Mouse (Mus musculus) forebrain, postnatal 0 days (tissue): ENCODE measurements around the gene Ing4. TPM values are rescaled to one million over a fixed set of nuclear protein-coding genes. Genes with fewer than 3 reads are reported as not detected.

ENCODE experiments used
- ATAC-seq: fragments of 200-750 bp; cut with Nextera tagmentation; 2 replicates; pipeline ENCODE4 v1.8.0; 2017; ENCODE audit warnings: mild to moderate bottlenecking, moderate library complexity
- DNase-seq: peaks from one replicate; pipeline ENCODE4 v3.0.0-alpha.2; 2015
- H3K27ac ChIP-seq: fragments of 300-500 bp; sonication (generic); 2 replicates; pipeline ENCODE4 v1.5.1; 2014; ENCODE audit warnings: low read depth, mild to moderate bottlenecking, antibody characterized with exemption, low read length, moderate library complexity, mixed read lengths
- H3K27me3 ChIP-seq: fragments of 300-500 bp; sonication (generic); 2 replicates; pipeline ENCODE4 v1.6.1; 2014; ENCODE audit warnings: mild to moderate bottlenecking, low read length, mixed read lengths; ENCODE audit not compliant: insufficient read depth
- H3K36me3 ChIP-seq: fragments of 300-500 bp; sonication (generic); 2 replicates; pipeline ENCODE4 v1.6.1; 2014; ENCODE audit warnings: mild to moderate bottlenecking, moderate library complexity; ENCODE audit not compliant: insufficient read depth
- H3K4me1 ChIP-seq: fragments of 300-500 bp; sonication (generic); 2 replicates; pipeline ENCODE4 v1.6.1; 2014; ENCODE audit warnings: antibody characterized with exemption; ENCODE audit not compliant: insufficient read depth
- H3K4me2 ChIP-seq: fragments of 300-500 bp; sonication (generic); 2 replicates; pipeline ENCODE4 v1.6.1; 2014; ENCODE audit warnings: low read depth, mild to moderate bottlenecking, moderate library complexity
- H3K4me3 ChIP-seq: fragments of 300-500 bp; sonication (generic); 2 replicates; pipeline ENCODE4 v1.5.1; 2014; ENCODE audit warnings: low read depth, low read length, mixed read lengths
- H3K9ac ChIP-seq: fragments of 300-500 bp; sonication (generic); 2 replicates; pipeline ENCODE4 v1.6.1; 2014; ENCODE audit warnings: mild to moderate bottlenecking
- H3K9me3 ChIP-seq: fragments of 300-500 bp; sonication (generic); 2 replicates; pipeline ENCODE4 v1.6.1; 2016; ENCODE audit warnings: low read length
- CTCF ChIP-seq: sonication (generic); IDR thresholded peaks from 2 replicates; pipeline ENCODE4 v1.5.1; 2016; ENCODE audit warnings: antibody characterized with exemption, control low read depth, low read depth
- WGBS: fragments of 180-500 bp; shearing (Covaris S2); extraction: QIAGEN DNeasy Blood & Tissue Kit; methylation state at CpG from one replicate; pipeline ENCODE4 v1.1.7; 2014; 5-methylcytosine and 5-hydroxymethylcytosine counted together
- polyA plus RNA-seq: library from polyadenylated mRNA; unstranded; fragments of >200 nt; fragmentation: Nextera tagmentation; extraction: Ambion mirVana; gene quantifications from 2 replicates; pipeline ENCODE4 v1.2.1, GENCODE M21; 2015
- total RNA-seq: library from RNA; depleted of rRNA; stranded (reverse); fragments of >200 nt; gene quantifications from 2 replicates; pipeline ENCODE4 v1.2.3, GENCODE M21; 2014; rRNA removed

Ing4 gene
- total RNA-seq (83.4 and 103 TPM in 2 replicates), polyA plus RNA-seq (102 and 111 TPM in 2 replicates)

DNA sequence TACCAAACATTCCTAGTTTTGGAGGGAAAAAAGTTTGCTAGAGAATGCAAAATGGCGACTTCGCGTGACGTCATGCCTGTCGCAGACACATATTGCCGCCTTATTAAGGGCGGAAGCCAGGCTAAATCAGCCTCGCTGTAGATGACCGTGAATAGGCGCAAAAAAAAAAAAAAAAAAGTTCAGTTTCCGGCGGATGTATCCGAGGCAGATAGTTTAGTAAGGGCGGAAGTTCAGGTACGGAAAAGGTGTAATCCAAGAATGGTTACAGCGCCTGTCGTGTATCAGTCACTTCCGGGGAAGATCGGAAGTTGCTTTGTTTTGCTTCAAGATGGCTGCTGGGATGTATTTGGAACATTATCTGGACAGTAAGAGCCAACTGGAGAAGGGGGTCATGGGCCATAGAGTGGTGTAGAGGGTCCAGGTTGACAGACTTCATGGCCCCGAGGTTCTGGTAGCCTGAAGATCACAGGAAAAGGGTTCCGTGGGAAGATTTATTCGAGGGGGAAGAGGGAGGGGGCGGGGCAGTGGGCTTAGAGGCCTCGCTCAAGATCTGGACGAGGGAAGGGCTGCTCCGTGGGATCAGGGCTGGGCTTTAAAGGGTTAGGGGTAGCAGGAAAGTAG lies at the start of gene Ing4:
Gene Ing4 (plus strand): TSS at position 228 of the 621 bp plus-strand sequence.
- no peak for TF ChIP-seq CTCF
- WGBS = under 1% methylated on average over 26 of the region's 26 CpGs
- Histone ChIP-seq H3K27ac (peak within 1 kb of the TSS; percentile 86), H3K9ac (peak within 1 kb of the TSS; percentile 70), H3K27me3 (no peaks in the 10 kb centered on the region), H3K4me2 (peak within 1 kb of the TSS; percentile 73), H3K36me3 (peaks cover 30% of the 10 kb centered on the region), H3K4me3 (peak within 1 kb of the TSS; percentile 77), H3K4me1 (peaks cover 6% of the 10 kb centered on the region; the same call in 1 of the 2 replicates), H3K9me3 (no peaks in the 10 kb centered on the region)
- DNase-seq (peak; percentile 96), ATAC-seq (peak; percentile 96)

GRCm38 (mm10) chr6:124992241-124992640 lies 47.3 kb upstream of the Ing4 start:
- H3K27ac ChIP-seq = peak overlapping the region; percentile 67
- DNase-seq = peak; percentile 60
- no peak for TF ChIP-seq CTCF

GRCm38 (mm10) chr6:124993365-124993764 lies 46.2 kb upstream of the Ing4 start:
- Histone ChIP-seq H3K4me1 (peaks cover 5% of the 10 kb centered on the region), H3K27ac (0 out of 2 replicates have a peak overlapping the region, but pooled peaks have one; percentile 21), H3K27me3 (no peaks in the 10 kb centered on the region), H3K9ac (no peak overlapping the region), H3K4me2 (no peak overlapping the region), H3K36me3 (no peaks in the 10 kb centered on the region), H3K4me3 (no peak overlapping the region), H3K9me3 (no peaks in the 10 kb centered on the region)
- ATAC-seq = no peak
- WGBS = 78% methylated on average over 9 of the region's 9 CpGs
- TF ChIP-seq CTCF = no peak
- no peak for DNase-seq

More at GRCm38 (mm10) chr6:124992241-124992640, 47.3 kb upstream of the Ing4 start:
- ATAC-seq = peak; percentile 52
- WGBS = 46% methylated on average over 4 of the region's 4 CpGs
- H3K36me3 ChIP-seq = no peaks in the 10 kb centered on the region
- no peaks in the 10 kb centered on the region for H3K4me1 ChIP-seq
- no peaks in the 10 kb centered on the region for H3K27me3 ChIP-seq
- no peak overlapping the region for H3K9ac ChIP-seq
- no peaks in the 10 kb centered on the region for H3K9me3 ChIP-seq
- H3K4me2 ChIP-seq = no peak overlapping the region
- H3K4me3 ChIP-seq = no peak overlapping the region

- DNase-seq (no peak), ATAC-seq (no peak)
- Histone ChIP-seq H3K27me3 (no peaks in the 10 kb centered on the region), H3K9me3 (no peaks in the 10 kb centered on the region), H3K27ac (no peak overlapping the region), H3K9ac (no peak overlapping the region), H3K36me3 (no peaks in the 10 kb centered on the region), H3K4me3 (peak overlapping the region; percentile 12; the same call in 1 of the 2 replicates), H3K4me2 (peak overlapping the region; percentile 29), H3K4me1 (peaks cover 9% of the 10 kb centered on the region)
- peak; percentile 56 for TF ChIP-seq CTCF
- WGBS = 13% methylated on average over 11 of the region's 11 CpGs
Observed at GRCm38 (mm10) chr6:124993876-124994275, 45.7 kb upstream of the Ing4 start.

- Histone ChIP-seq H3K9me3 (no peaks in the 10 kb centered on the region), H3K27me3 (no peaks in the 10 kb centered on the region), H3K36me3 (no peaks in the 10 kb centered on the region), H3K27ac (no peak overlapping the region), H3K9ac (no peak overlapping the region), H3K4me2 (no peak overlapping the region), H3K4me3 (no peak overlapping the region), H3K4me1 (peaks cover 9% of the 10 kb centered on the region)
- no peak for ATAC-seq
- DNase-seq = no peak
- TF ChIP-seq CTCF = no peak
- WGBS = 69% methylated on average over 7 of the region's 7 CpGs
Observed at GRCm38 (mm10) chr6:124995246-124995645, 44.3 kb upstream of the Ing4 start.

DNA sequence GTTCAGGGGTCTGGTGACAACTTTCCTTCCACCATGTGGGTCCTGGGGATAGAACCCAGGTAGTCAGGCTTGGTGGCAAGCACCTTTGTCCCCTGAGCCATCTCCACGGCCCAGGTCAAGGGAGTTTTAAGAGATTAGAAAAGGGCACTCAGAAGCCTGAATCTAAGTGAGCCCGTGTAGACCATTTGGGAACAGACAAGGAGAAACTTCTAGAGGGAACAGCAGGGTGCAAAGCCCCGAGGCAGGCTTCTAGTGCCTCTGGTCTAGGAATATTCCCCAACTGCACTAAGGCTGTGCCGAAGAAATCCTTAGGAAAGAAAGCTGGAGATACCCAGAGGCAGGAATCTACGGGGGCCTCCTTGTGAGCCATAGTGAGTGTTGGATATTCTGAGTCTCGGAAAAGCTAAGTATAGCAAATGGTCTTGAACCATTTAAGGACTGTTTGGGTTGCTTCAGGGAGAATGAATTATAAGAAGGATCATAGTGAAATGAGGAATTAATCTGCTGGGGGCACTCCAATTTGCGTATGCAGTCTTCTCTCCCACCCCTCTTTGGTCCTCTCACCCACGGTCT lies 43.6 kb upstream of the Ing4 start:
- no peak for TF ChIP-seq CTCF
- peaks cover 9% of the 10 kb centered on the region for H3K4me1 ChIP-seq
- peak overlapping the region; percentile 79 for H3K4me2 ChIP-seq
- peak overlapping the region; percentile 90 for H3K27ac ChIP-seq
- ATAC-seq = peak; percentile 1; the same call in 1 of the 2 replicates
- peaks cover 5% of the 10 kb centered on the region; the same call in 1 of the 2 replicates for H3K36me3 ChIP-seq
- WGBS = 46% methylated on average over 8 of the region's 8 CpGs
- no peaks in the 10 kb centered on the region for H3K9me3 ChIP-seq
- H3K4me3 ChIP-seq = peak overlapping the region; percentile 66
- no peaks in the 10 kb centered on the region for H3K27me3 ChIP-seq
- peak overlapping the region; percentile 93 for H3K9ac ChIP-seq
- no peak for DNase-seq
